Mouse (Mus musculus) Patski (cell line): ENCODE results near the gene Dip2b. TPM values are rescaled to one million over a fixed set of nuclear protein-coding genes. Genes with fewer than 3 reads are reported as not detected.
A peak's percentile ranks its signal among the peaks of the same experiment; 100 is the strongest.

ENCODE experiments used
- ATAC-seq: fragments of 100-300 bp; one replicate; pipeline ENCODE4 v1.8.0; 2021
- CTCF ChIA-PET: fragments of 350-600 bp; sonication (Branson Sonifier 250); formaldehyde crosslinking; loops from one replicate; lab custom pipeline; 2022; ENCODE audit warnings: inconsistent platforms; lab: Charles Lee
- POLR2A ChIA-PET: fragments of 350-600 bp; sonication (Branson Sonifier 250); formaldehyde crosslinking; loops from one replicate; lab custom pipeline; 2022; ENCODE audit warnings: antibody characterized with exemption, inconsistent platforms; lab: Charles Lee
- DNase-seq: peaks from one replicate; pipeline ENCODE4 v3.0.0-alpha.2; 2011; ENCODE audit warnings: low read depth, low spot score
- H3K27me3 ChIP-seq: fragments of 371-371 bp; one replicate; pipeline ENCODE4 v1.5.1; 2021
- CTCF ChIP-seq: fragments of 100-300 bp; IDR thresholded peaks from one replicate; pipeline ENCODE4 v1.5.1; 2021
- in situ Hi-C: fragments of 300-500 bp; cut with MboI; formaldehyde crosslinking; loops from 3 replicates; pipeline ENCODE4 v1.11.1; 2018; ENCODE audit warnings: low pct_unique_long_range_greater_than_20kb, mixed read lengths
- polyA plus RNA-seq: library from polyadenylated mRNA; unstranded; gene quantifications from one replicate; pipeline ENCODE4 v1.2.3, GENCODE M21; 2021

The Dip2b gene
- 13.8 TPM for polyA plus RNA-seq

DNA sequence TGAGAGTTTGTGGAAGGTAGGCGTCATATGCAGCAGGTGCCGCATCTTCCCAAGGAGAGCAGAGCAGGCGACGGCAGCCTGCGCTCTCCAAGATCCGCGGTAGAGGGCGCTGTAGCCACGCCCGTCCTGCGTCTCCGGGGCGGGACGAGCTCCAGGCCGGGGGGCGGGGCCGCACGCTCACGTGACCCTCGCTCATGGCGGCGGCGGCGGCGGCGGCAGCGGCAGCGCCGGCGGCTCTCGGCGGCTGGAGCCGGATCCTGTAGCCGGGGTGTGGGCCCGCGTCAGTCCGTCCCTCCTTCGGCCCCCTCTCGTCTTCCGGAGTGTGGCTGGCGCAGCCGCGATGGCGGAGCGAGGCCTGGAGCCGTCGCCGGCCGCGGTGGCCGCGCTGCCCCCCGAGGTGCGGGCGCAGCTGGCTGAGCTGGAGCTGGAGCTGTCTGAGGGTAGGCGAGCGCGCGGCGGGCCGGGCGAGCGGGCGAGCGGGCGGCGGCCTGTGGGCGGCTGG, at the start of gene Dip2b:
Gene Dip2b, plus strand, starts transcription at position 195 of the 502 bp plus-strand sequence.
- POLR2A ChIA-PET = interaction anchor here (0.7 to 2.9 kb wide), 2 partner anchors 34 to 87 kb away, joined by 3 to 11 read pairs; no protein-coding TSS in a partner anchor
- no peaks in the 10 kb centered on the region for H3K27me3 ChIP-seq
- DNase-seq = peak; percentile 54
- peak; percentile 91 for ATAC-seq
- in situ Hi-C loops = loop anchor here (5.0 to 10.0 kb wide), 2 partner anchors 89 to 406 kb away; no protein-coding TSS in a partner anchor
- CTCF ChIA-PET = interaction anchor here (0.6 to 5.6 kb wide), 11 partner anchors 13 to 287 kb away, joined by 3 to 47 read pairs (median 4); no protein-coding TSS in a partner anchor
- TF ChIP-seq CTCF = peak; percentile 100

DNA sequence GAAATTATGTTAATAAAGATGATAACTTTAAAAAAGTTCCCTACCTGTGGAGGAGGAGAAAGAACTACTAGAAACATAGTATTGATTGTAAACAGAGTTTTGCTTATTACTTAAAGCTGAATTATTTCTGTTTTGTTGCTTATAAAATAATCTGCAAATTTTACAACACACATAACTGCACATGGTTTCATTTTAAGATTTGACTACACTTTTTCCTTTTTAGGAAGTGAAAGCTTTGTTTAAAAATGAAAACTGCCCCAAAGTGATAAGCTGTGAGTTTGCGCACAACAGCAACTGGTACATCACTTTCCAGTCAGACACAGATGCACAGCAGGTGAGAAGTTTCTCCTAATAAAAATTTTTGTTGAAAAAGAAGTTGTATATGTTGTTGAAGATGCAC, 45.4 kb upstream of the Dip2b start:
- no peak for TF ChIP-seq CTCF
- ChIA-PET CTCF (no interaction called here), POLR2A (no interaction called here)
- ATAC-seq (no peak), DNase-seq (no peak)
- no peaks in the 10 kb centered on the region for H3K27me3 ChIP-seq
- in situ Hi-C loops = no loop called here

DNA sequence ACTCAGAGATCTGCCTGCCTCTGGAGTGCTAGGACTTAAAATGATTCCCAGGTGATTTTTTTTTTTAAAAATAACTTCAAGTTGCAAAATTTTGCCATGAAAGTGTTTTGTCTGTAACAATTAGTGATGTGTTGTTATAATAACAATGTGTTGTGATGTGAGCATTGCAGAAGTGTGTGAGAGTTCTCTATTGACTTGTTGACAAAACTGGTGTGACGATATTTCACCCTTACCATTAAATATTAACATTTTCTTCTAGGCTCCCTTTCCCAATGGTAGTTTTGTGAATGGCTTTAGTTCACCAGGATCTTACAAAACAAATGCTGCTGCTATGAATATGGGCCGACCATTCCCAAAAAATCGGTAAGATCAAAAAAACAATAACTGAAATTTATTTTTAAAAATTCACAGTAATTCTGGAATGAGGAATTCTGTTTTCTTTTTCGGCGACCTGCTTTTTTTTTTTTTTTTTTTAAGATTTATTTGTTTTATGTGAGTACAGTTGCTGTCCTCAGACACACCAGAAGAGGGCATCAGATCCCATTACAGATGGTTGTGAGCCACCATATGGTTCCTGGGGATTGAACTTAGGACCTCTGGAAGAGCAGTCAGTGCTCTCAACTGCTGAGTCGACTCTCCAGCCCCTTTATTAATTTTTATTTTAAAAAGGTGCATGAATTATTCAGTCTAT, 41.2 kb upstream of the Dip2b start:
- DNase-seq (no peak), ATAC-seq (no peak)
- ChIA-PET POLR2A (no interaction called here), CTCF (no interaction called here)
- H3K27me3 ChIP-seq = no peaks in the 10 kb centered on the region
- peak; percentile 42 for TF ChIP-seq CTCF
- in situ Hi-C loops = no loop called here

DNA sequence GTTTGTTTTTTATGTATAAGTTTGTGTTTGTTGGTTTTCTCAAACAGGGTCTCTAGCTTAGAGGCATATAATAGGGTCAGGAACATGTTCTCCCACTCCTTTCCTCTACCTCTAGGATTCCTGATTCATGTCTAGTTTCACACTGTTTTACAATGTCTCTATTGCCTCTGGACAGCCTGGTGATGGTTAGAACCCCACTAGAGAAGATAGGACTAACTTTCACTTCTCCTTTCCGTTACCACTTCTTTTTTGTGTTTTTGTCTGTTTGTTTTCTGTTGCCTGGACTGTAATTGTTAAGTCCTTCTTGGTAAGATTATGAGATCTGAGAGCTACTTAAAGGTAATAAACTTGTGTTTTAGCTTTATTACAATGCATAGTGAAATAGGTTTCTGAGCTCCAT, 39.1 kb upstream of the Dip2b start:
- H3K27me3 ChIP-seq = no peaks in the 10 kb centered on the region
- ChIA-PET CTCF (no interaction called here), POLR2A (no interaction called here)
- in situ Hi-C loops = no loop called here
- DNase-seq (no peak), ATAC-seq (no peak)
- TF ChIP-seq CTCF = no peak

DNA sequence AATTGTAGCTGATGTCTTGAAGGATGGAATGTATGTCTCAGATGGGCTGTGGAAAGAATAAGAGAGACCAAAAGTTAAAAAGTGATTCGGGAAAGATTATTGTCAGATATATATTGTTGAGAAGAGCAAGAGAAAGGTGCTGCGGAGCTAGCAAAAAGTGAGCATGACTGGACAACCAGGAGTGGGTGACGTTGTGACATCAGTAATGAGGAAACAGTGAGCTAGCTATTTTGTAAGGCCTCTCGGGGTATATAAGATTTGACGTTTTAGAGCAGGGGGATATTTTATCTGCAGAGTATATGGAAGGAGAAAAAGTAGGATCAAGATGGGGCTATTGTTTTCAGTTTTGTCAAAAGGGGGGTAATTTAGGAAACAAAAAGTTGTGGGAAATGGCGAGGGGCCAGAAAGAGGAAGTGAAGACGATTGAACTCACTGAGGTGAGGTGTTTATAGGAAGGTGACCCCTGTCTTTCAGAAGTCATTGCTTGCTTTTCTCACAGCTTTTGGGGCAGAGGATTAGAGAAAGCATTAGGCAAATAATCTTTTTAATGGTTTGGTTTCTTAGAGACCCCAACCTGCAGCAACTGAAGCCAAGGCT, 33.7 kb upstream of the Dip2b start:
- ChIA-PET POLR2A (no interaction called here), CTCF (no interaction called here)
- ATAC-seq = no peak
- TF ChIP-seq CTCF = no peak
- H3K27me3 ChIP-seq = no peaks in the 10 kb centered on the region
- no peak for DNase-seq
- in situ Hi-C loops = no loop called here

DNA sequence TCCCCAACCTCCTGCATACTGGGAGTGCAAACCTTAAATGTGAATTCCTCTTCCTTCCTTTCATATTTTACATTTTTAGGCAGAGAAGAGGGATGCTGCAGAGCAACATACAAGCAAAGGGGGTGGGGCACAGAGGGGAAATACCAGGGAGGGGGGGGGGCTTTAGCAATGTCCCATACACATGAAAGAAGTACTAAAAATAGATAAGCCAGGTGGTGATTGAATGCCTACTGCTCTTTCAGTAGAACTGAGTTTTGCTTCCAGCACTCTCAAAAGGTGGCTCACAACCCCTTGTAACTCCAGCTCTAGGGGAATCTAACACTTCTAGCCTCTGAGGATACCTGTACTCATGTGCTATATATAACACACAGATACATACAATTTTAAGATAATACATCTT, 32.3 kb upstream of the Dip2b start:
- DNase-seq (no peak), ATAC-seq (no peak)
- in situ Hi-C loops = no loop called here
- ChIA-PET POLR2A (no interaction called here), CTCF (no interaction called here)
- H3K27me3 ChIP-seq = no peaks in the 10 kb centered on the region
- no peak for TF ChIP-seq CTCF

DNA sequence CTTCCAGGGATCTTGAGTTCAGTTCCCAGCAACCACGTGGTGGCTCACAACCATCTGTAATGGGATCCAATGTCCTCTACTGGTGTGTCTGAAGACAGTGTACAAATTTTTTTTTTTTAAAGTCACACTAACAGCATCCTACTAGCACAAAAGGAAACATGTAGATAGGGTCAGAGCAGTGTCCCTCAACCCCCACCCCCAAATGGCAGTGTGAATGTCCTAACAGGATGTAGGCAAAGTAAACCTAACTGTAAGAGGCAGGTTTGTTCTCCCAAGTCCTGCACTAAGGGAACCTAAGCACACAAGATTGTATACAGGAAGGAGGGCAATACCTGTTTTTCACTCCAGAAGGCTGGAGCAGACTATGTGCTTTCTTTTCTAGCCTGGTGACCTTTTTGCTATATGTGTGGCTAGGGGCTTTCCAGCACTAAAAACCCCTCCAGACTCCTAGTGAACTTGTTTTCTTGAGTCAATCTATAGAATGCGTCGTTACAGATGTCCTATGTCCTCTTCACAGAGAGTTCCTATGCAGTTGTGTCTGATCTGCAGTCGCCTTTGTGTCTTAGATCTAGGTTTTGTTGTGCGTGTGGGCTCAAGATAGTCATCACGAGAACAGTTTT, 20.1 kb upstream of the Dip2b start:
- POLR2A ChIA-PET = no interaction called here
- CTCF ChIA-PET = no interaction called here
- no peaks in the 10 kb centered on the region for H3K27me3 ChIP-seq
- DNase-seq = no peak
- ATAC-seq = no peak
- in situ Hi-C loops = no loop called here
- no peak for TF ChIP-seq CTCF

DNA sequence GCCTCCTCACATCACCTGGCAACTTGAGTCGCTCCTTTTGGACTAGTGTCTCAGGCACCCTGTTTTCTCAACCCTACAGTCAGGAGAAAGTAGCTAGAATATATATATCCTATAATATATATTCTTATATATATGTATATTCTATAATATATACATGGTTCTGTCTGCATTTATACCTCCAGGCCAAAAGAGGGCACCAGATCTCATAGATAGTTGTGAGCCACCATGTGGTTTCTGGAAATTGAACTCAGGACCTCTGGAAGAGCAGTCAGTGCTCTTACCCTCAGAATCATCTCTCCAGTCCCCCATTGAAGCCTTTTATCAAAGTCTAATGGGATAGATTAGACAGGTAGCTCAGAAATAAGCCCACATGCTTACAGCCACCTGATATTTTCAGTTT, 17.3 kb upstream of the Dip2b start:
- ChIA-PET CTCF (interaction anchor here (1.0 kb wide), 1 partner anchor 110 kb away, joined by 3 read pairs; no protein-coding TSS in a partner anchor), POLR2A (interaction anchor here (0.7 kb wide), 1 partner anchor 624 kb away, joined by 3 read pairs; no protein-coding TSS in a partner anchor)
- H3K27me3 ChIP-seq = no peaks in the 10 kb centered on the region
- DNase-seq (no peak), ATAC-seq (no peak)
- in situ Hi-C loops = no loop called here
- TF ChIP-seq CTCF = peak; percentile 44

DNA sequence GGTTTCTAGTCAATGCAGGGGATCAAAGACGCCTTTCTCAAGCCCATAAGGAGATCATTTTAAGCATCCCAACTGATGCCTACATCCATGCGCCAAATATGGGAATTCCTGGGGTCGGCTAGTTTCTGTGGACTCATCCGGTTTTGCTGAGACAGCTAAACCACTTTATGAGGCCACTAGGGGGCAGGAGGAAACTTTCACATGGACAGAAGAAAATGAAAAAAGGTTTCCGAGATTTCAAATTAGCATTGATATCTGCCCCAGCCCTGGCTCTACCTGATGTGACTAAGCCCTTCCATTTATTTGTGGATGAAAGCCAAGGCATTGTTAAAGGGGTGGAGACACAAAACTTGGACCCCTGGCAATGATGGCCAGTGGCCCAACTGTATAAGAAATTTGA, 15.5 kb upstream of the Dip2b start:
- in situ Hi-C loops = no loop called here
- ATAC-seq (peak; percentile 52), DNase-seq (no peak)
- TF ChIP-seq CTCF = peak; percentile 89
- ChIA-PET CTCF (no interaction called here), POLR2A (no interaction called here)
- H3K27me3 ChIP-seq = no peaks in the 10 kb centered on the region

DNA sequence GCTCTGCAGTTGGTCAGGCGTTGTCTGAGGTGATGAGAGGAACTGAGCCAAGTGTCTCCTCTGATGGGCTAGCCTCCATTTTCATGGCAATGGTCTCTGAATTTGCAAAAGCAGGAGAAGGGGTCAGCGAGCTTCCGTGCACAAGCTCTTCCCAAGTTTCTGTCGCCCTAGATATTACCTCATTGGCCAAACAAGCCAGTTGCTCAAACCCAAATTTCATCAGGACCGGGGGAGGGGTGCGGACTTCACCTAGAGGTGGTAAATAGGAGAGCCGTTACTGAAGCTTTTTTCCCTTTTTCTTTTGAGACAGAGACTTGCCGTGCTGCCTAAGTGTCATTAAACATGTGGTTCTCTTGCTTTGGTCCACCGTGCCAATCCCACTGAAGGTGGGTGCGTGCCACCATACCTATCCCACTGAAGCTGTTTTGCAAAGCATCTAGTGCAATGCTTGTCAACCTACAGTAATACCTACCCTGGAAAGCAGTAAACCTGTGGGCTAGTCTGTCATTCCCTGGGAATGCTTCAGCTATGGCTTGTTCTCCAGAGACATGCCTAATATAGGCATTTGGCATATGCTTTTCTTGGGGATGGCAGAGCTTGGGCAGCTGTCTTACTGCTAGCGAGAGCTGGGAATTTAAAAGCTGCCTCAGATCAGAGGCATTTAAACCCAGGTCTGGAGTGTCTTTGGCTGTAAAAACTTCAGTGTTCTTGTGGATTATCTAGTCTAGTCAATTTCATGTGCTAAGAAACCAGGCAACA, 13.2 kb upstream of the Dip2b start:
- POLR2A ChIA-PET = interaction anchor here (0.6 kb wide), 1 partner anchor 14 kb away, joined by 6 read pairs; no protein-coding TSS in a partner anchor
- no peaks in the 10 kb centered on the region for H3K27me3 ChIP-seq
- TF ChIP-seq CTCF = no peak
- CTCF ChIA-PET = interaction anchor here (0.6 kb wide), 1 partner anchor 13 kb away, joined by 3 read pairs; the partner anchor contains the start of gene Dip2b
- ATAC-seq = no peak
- in situ Hi-C loops = no loop called here
- DNase-seq = no peak
